Mouse (Mus musculus) forebrain, embryonic 10.5 days (tissue): ENCODE measurements at regions not wholly inside any gene's neighbourhood (a gene's known extent, or its start where the extent isn't known, plus 50 kb on each side); places are given as distances from the start of the nearest gene placed in this dataset.
"Not testable (repeated sequence)": the region's sequence is repeated elsewhere in the genome, so short reads cannot be mapped to it uniquely, and the experiment has no call there.

ENCODE experiments used
- DNase-seq: peaks from one replicate; pipeline ENCODE4 v3.0.0-alpha.2; 2017; ENCODE audit warnings: low spot score; ENCODE audit errors: extremely low spot score
- H3K27ac ChIP-seq: fragments of 300-500 bp; sonication (generic); 2 replicates; pipeline ENCODE4 v1.5.1; 2016; ENCODE audit warnings: mild to moderate bottlenecking
- H3K27me3 ChIP-seq: fragments of 300-500 bp; sonication (generic); 2 replicates; pipeline ENCODE4 v1.6.1; 2016; ENCODE audit warnings: mild to moderate bottlenecking; ENCODE audit not compliant: poor library complexity, severe bottlenecking
- H3K36me3 ChIP-seq: fragments of 300-500 bp; sonication (generic); replicated peaks from 2 replicates; pipeline ENCODE4 v1.6.1; 2016; ENCODE audit warnings: mild to moderate bottlenecking, moderate library complexity
- H3K4me1 ChIP-seq: fragments of 300-500 bp; sonication (generic); 2 replicates; pipeline ENCODE4 v1.6.1; 2016
- H3K4me3 ChIP-seq: fragments of 300-500 bp; sonication (generic); 2 replicates; pipeline ENCODE4 v1.5.1; 2016; ENCODE audit warnings: mild to moderate bottlenecking, moderate library complexity
- H3K9me3 ChIP-seq: fragments of 300-500 bp; sonication (generic); 2 replicates; pipeline ENCODE4 v1.6.1; 2016; ENCODE audit warnings: mild to moderate bottlenecking, moderate library complexity
- WGBS: fragments of 180-500 bp; shearing (Covaris S2); methylation state at CpG from one replicate; pipeline ENCODE4 v1.1.7; 2016; 5-methylcytosine and 5-hydroxymethylcytosine counted together

DNA sequence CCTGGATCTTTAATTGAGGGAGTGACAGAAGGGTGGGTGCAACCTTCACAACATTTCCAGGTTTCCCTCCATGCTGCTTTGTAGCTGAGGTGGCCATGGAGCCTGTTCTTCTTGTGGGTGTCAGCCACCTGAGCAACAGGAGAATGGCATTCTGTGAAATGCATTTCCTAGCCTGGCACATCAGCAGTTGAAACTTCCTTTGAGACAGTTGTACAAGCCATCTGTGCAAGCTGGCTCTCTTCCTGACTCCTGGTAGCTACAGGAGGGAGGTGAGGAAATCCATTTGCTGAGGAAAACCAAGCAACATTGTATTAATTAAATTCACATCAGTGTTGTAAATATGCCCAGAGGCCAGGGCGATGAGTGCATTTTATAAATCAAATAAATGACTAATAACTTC is 248.2 kb upstream of the Intu start:
- no peaks in the 10 kb centered on the region for H3K4me1 ChIP-seq
- H3K27me3 ChIP-seq, result no peaks in the 10 kb centered on the region
- H3K9me3 ChIP-seq, result no peaks in the 10 kb centered on the region
- H3K4me3 ChIP-seq, result no peak overlapping the region
- DNase-seq, result no peak
- H3K36me3 ChIP-seq, result no peaks in the 10 kb centered on the region
- WGBS, result 91% methylated on average over 1 of the region's 1 CpGs
- H3K27ac ChIP-seq, result no peak overlapping the region

DNA sequence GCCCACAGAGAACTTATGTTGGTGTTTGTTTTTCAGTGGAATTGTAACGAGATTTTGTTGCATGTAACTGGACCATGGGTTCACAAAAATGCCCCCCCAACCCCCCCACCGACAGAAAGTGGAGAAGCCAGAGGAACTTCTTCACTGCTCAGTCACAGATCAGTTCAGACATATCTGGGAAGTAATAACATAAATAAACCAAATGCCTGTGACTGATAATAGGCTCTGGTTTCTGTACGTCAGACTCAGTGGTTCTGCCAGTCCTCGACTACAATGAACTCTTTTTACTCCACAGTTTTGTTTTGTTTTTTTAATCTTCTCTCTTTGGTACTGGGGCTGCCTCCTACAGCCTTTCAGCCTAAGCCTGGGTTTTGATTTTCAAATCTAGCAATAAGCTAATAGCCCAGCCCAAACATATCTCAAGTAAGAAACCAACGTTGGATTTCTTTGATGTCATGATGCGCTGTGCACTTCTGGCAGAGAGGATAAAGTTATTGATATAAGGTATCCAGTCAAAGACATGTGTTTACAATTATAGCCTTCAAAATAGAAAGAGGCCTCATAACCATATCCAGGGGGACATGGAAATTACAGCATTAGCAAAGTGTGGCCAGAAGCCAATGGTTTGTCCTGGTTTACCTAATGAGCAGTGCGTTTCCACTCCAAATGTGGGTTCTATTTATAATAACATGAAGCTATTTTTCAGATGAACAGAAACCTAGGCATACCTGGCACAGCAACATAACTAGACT is 244.0 kb upstream of the Intu start:
- Histone ChIP-seq H3K36me3 (no peaks in the 10 kb centered on the region), H3K4me1 (no peaks in the 10 kb centered on the region), H3K27ac (no peak overlapping the region), H3K27me3 (no peaks in the 10 kb centered on the region), H3K4me3 (no peak overlapping the region), H3K9me3 (no peaks in the 10 kb centered on the region)
- WGBS, result 76% methylated on average over 7 of the region's 7 CpGs
- no peak for DNase-seq

DNA sequence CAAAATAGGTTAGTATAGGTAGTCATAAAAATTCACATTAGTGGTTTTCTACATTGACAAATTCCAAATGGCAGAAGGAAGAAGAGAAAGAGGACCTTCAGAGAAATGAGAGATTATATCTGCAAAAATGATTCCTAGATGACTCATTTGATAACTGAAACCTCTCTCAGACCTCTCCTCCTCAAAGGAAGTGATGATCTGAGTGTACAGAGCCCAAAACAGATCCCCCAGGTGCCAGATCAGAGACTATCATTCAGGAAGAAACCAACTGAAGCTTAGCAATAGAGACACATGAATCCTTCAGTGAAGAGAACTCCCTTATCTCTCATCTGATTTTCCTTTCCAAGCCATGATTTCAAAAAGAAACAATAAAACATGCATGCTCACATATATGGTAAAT is 234.0 kb upstream of the Intu start:
- H3K36me3 ChIP-seq, result no peaks in the 10 kb centered on the region
- no peak overlapping the region for H3K4me3 ChIP-seq
- no peak for DNase-seq
- H3K27me3 ChIP-seq, result no peaks in the 10 kb centered on the region
- H3K4me1 ChIP-seq, result no peaks in the 10 kb centered on the region
- H3K9me3 ChIP-seq, result 0 out of 2 replicates have a peak, but pooled peaks cover 2% of the 10 kb centered on the region
- no peak overlapping the region for H3K27ac ChIP-seq

DNA sequence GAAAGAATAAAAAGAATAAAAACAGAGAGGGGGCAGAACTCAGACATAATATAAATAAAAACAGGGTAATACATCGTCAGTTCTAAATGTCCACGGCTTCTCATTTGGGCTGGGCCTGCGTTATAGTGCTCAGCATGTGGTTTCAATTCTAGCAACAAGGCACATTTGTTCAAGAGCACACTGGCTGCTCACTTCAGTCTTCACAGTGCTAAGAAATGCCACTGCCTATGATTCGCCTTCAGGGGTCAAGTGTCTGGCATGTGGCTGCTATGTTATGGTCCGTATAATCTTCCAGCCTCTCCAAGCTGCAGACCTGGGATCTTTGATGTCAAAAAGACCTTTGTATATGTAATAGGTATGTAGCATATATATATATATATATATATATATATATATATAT is 210.8 kb upstream of the Intu start:
- WGBS, result 70% methylated on average over 5 of the region's 5 CpGs
- H3K27me3 ChIP-seq, result no peaks in the 10 kb centered on the region
- no peak for DNase-seq
- no peaks in the 10 kb centered on the region; the same call in 1 of the 2 replicates for H3K4me1 ChIP-seq
- H3K4me3 ChIP-seq, result no peak overlapping the region
- H3K36me3 ChIP-seq, result no peaks in the 10 kb centered on the region
- H3K27ac ChIP-seq, result no peak overlapping the region
- no peaks in the 10 kb centered on the region for H3K9me3 ChIP-seq

DNA sequence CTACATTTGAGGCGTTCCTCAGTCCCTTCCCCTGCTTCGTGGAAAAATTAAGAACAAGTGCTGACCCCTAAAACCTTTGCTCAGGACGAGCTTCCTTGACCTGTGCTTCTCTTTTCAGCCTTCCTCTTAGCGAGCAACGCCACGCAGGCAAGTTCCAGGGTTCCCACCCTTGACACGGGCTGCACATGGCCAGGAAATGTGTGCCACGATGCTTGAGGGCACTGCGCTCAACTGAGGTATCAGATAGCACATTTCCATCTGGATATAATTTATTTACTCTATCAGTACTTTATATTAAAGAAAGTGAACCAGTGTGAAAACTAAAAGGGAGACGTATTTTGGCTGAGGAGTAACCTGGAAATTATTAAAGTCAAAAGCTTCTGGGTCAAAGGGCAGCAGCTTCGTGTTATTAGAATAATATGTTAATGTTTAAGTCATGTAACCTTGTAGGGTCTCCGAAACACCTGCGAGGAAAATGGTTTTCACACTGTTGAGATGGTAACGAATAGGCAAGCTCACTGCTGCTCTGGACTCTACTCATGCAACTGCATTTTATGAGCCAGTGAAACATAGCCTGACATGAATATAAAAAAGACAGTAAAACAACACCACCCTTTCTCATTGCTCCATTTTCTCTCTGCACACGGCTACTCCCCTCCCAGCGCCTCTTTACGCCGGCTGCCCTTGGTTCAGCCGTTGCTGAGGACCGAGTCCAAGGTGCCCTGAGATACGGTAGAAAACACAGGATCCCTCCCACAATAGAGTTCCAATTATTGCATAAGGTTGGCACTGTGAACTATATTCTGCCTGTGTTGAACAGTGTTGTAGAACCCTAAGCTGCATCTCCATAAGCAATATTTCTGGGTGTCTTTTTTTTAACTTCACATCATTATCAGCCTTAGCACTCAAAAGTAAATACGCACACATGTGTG is 204.9 kb upstream of the Intu start:
- H3K9me3 ChIP-seq, result no peaks in the 10 kb centered on the region
- 66% methylated on average over 22 of the region's 22 CpGs for WGBS
- no peaks in the 10 kb centered on the region; the same call in 1 of the 2 replicates for H3K4me1 ChIP-seq
- no peak overlapping the region for H3K4me3 ChIP-seq
- H3K36me3 ChIP-seq, result no peaks in the 10 kb centered on the region
- H3K27me3 ChIP-seq, result no peaks in the 10 kb centered on the region
- peak; percentile 23 for DNase-seq
- peak overlapping the region; percentile 60; the same call in 1 of the 2 replicates for H3K27ac ChIP-seq

DNA sequence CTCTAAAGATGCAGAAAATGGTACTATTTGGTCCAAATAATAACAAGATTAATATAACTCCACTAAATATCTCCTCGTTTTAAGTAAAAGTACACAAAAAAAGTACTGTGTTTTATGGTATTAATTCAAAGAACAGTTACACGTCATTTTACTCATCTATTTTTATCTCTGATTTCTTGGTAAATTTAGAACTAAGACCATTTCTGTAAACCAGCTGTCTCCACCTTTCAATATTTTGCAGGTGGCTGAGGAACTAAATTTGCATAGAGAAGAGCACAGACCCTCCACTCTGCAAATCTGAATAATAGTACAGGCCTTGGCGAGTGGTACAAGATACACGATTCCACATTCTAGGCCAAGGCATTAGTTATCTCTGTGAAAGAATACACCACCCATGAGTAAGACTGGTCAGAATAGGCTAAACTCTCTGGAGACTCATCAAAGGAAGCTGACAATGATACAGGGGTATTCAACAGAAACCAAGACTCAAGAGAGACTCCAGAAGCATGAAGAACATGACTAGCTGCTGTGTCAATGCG is 191.5 kb upstream of the Intu start:
- H3K9me3 ChIP-seq, result no peaks in the 10 kb centered on the region
- H3K4me3 ChIP-seq, result no peak overlapping the region
- no peaks in the 10 kb centered on the region for H3K4me1 ChIP-seq
- no peaks in the 10 kb centered on the region for H3K36me3 ChIP-seq
- no peak overlapping the region for H3K27ac ChIP-seq
- WGBS, result 91% methylated on average over 5 of the region's 5 CpGs
- no peaks in the 10 kb centered on the region for H3K27me3 ChIP-seq
- DNase-seq, result no peak

DNA sequence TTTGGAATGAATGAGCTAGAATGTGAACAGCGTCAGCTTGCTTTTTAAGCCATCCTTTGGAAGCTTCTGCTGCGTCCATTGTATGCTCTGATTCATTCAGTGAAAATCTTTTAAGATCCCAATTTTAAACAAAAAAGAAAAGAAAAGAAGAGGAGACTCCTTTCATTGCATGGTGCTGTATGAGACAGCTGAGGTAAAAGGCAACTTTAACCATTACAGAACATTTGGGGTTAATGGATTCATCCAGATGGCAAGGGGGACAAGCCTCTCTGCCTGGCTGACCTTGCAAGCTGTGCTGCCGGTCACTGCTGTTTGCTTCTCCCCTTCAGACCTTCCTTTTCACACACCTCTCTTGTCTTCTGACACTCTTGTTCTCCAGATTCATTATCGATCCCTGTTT is 176.0 kb upstream of the Intu start:
- WGBS, result 59% methylated on average over 4 of the region's 4 CpGs
- Histone ChIP-seq H3K9me3 (no peaks in the 10 kb centered on the region), H3K27me3 (no peaks in the 10 kb centered on the region), H3K36me3 (no peaks in the 10 kb centered on the region), H3K4me3 (no peak overlapping the region), H3K27ac (0 out of 2 replicates have a peak overlapping the region, but pooled peaks have one; percentile 20), H3K4me1 (peaks cover 6% of the 10 kb centered on the region)
- no peak for DNase-seq

DNA sequence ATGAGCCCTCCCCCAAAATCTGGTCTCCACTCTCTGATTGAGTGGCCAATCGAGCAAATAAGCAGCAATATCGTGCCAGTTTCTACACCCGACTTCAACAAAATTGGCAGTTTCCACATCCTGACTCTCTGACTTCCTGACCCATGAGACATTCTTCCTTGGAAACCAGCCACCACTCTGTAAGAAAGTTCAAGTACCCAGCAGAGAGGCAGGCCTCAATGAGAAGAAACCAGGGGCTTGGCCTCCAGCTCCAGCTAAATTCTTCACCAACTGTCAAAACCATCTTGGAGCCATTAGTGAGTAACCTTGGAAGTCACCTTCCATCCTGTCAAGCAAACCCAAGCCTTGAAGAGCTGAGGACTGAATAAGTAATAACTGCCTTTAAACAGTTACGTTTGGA is 162.7 kb upstream of the Intu start:
- H3K4me3 ChIP-seq, result no peak overlapping the region
- H3K36me3 ChIP-seq, result no peaks in the 10 kb centered on the region
- H3K9me3 ChIP-seq, result no peaks in the 10 kb centered on the region
- DNase-seq, result no peak
- no peak overlapping the region for H3K27ac ChIP-seq
- no peaks in the 10 kb centered on the region for H3K27me3 ChIP-seq
- 0 out of 2 replicates have a peak, but pooled peaks cover 4% of the 10 kb centered on the region for H3K4me1 ChIP-seq
- 91% methylated on average over 4 of the region's 4 CpGs for WGBS

DNA sequence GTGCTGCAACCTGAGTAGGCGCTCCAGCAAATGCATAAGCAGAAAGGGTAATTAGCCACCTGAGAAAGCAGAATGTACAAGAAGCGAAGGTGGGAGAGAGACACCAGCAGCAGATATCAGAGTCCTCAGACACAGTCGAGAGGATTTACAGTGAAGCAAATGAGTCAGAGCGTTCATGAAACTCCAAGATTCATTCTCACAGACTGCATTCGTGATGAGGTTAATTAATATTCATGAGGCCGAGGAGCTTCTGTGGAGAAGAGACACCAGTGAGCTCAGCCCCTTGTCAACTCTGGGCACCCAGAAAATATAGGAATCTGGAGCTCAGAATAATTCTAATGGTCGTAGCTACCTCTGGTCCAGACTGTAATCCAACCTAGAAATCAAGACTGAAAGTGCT is 159.7 kb upstream of the Intu start:
- DNase-seq, result no peak
- 65% methylated on average over 7 of the region's 7 CpGs for WGBS
- no peaks in the 10 kb centered on the region for H3K36me3 ChIP-seq
- H3K9me3 ChIP-seq, result no peaks in the 10 kb centered on the region
- 0 out of 2 replicates have a peak, but pooled peaks cover 4% of the 10 kb centered on the region for H3K4me1 ChIP-seq
- no peak overlapping the region for H3K4me3 ChIP-seq
- no peak overlapping the region for H3K27ac ChIP-seq
- H3K27me3 ChIP-seq, result no peaks in the 10 kb centered on the region

DNA sequence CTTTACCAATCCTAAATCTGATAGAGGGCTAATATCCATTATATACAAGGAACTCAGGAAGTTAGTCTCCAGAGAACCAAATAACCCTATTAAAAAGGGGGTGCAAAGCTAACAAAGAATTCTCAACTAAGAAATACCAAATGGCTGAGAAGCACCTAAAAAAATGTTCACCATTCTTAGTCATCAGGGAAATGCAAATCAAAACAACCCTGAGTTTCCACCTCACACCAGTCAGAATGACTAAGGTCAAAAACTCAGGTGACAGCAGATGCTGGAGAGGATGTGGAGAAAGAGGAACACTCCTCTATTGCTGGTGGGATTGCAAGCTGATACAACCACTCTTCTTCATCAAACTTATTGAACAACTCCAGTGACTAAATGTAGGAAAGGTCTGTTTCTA is 154.9 kb upstream of the Intu start:
- not testable (repeated sequence) for DNase-seq, H3K27me3 ChIP-seq, H3K36me3 ChIP-seq, H3K4me1 ChIP-seq, H3K27ac ChIP-seq, H3K9me3 ChIP-seq, H3K4me3 ChIP-seq

DNA sequence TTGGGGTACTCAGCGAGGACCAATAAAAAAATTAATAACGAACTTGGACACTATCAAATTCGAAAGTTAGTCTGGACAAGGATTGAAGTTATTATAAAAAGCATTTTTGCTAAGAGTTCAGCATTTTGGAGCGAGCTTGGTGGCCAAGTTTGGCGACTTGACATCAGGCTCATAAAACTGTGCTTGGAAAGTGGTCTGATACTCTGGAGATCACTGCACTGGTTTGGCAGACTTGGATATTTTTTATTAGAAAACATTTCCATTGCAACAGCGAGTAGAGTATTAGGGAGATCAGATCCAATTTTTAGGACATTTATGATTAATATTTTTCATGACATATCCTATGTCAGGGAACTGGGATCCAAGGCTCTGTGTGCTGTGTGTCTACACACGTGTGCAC is 153.7 kb upstream of the Intu start:
- DNase-seq, result no peak
- no peak overlapping the region for H3K4me3 ChIP-seq
- H3K27ac ChIP-seq, result no peak overlapping the region
- WGBS, result 81% methylated on average over 7 of the region's 7 CpGs
- no peaks in the 10 kb centered on the region for H3K9me3 ChIP-seq
- H3K36me3 ChIP-seq, result no peaks in the 10 kb centered on the region
- H3K4me1 ChIP-seq, result no peaks in the 10 kb centered on the region
- no peaks in the 10 kb centered on the region for H3K27me3 ChIP-seq

DNA sequence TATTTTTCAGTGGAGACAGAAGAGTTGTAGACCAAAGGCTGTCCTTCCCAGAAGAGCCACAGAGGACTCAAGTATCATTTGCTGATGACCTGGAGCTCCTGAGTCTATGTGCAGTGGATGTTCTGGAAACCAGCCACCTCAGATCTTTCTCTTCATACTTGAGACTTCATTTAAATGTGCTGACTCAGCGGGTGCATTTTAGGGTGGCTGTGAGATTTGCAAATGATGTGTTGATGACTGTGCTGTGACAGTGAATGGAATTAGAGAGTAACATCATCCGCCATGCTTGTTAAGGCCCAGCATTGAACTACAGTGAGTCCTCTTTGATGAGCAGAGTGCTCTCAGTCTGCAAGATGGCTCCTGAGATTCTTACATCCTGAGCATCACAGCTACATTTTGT is 152.0 kb upstream of the Intu start:
- DNase-seq, result no peak
- H3K9me3 ChIP-seq, result no peaks in the 10 kb centered on the region
- 92% methylated on average over 2 of the region's 2 CpGs for WGBS

DNA sequence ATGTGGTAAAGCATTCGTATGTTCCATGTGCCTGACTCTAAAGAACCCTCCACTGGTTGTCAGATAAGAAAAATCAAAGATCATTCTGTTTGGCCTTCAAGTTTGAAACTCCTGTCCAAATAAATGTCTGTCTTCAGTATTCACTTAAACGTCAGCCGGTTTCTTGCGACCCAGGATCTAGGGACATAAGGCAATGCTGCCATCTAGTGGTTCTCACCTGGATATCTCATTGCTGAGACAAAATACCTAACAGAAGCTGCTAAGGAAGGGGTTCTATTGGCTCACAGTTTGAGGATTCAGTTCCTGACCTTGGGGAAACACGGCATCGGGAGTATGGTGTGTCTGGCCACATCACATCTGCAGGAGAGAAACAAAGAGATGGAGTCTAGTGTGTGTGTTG is 139.5 kb upstream of the Intu start:
- DNase-seq, result peak; percentile 62
- 46% methylated on average over 6 of the region's 6 CpGs for WGBS
- peaks cover 8% of the 10 kb centered on the region for H3K4me1 ChIP-seq

More for the DNA sequence above, 152.0 kb upstream of the Intu start:
- H3K27ac ChIP-seq, result no peak overlapping the region
- H3K4me1 ChIP-seq, result no peaks in the 10 kb centered on the region
- no peaks in the 10 kb centered on the region for H3K36me3 ChIP-seq
- no peaks in the 10 kb centered on the region for H3K27me3 ChIP-seq
- no peak overlapping the region for H3K4me3 ChIP-seq

More for the DNA sequence above, 139.5 kb upstream of the Intu start:
- H3K36me3 ChIP-seq, result no peaks in the 10 kb centered on the region
- no peaks in the 10 kb centered on the region for H3K27me3 ChIP-seq
- 0 out of 2 replicates have a peak overlapping the region, but pooled peaks have one; percentile 26 for H3K27ac ChIP-seq
- no peak overlapping the region for H3K4me3 ChIP-seq
- H3K9me3 ChIP-seq, result no peaks in the 10 kb centered on the region
